12 mouse cellular contexts compared by ENCODE assay signal in genomic region chr12:116938158-116938854, GRCm38 (mm10).
A peak's percentile ranks its signal among the peaks of the same experiment; 100 is the strongest.
DNase-seq lines count a peak whose midpoint lies in the region; ATAC-seq and TF ChIP-seq lines count a peak whose summit lies in the region.
"Had no signal": no experiment of that assay in that cellular context is flagged by ENCODE, and none has a peak within 500 bp of the region (broad histone marks: within the 10 kb centered on the region; RNA-seq: fewer than 3 reads in every experiment).

No protein-coding gene starts in this region.

- H3K4me2 ChIP-seq in limb, embryonic 11.5 days (ENCODE audit: low read depth, severe bottlenecking): no peak overlapping the region
- H3K4me2 ChIP-seq in lung, embryonic 14.5 days: no peak overlapping the region
- H3K4me2 ChIP-seq in intestine, postnatal 0 days (replicated peaks; ENCODE audit: low read depth): no peak overlapping the region
- H3K4me2 ChIP-seq: heart, embryonic 13.5 days; liver, embryonic 15.5 days had no signal

- no peak overlapping the region for H3K27ac ChIP-seq in limb, embryonic 11.5 days (replicated peaks; ENCODE audit: low read depth, low read length)
- H3K27ac ChIP-seq in limb, embryonic 10.5 days: no peak overlapping the region
- H3K27ac ChIP-seq in lung, embryonic 14.5 days (ENCODE audit: low read depth): no peak overlapping the region
- H3K27ac ChIP-seq in intestine, postnatal 0 days (ENCODE audit: low read depth, low read length): no peak overlapping the region
- H3K27ac ChIP-seq: heart, embryonic 13.5 days; liver, embryonic 15.5 days had no signal

- H3K4me3 ChIP-seq in limb, embryonic 11.5 days (ENCODE audit: low read depth, low read length): no peak overlapping the region
- no peak overlapping the region for H3K4me3 ChIP-seq in limb, embryonic 10.5 days
- H3K4me3 ChIP-seq in lung, embryonic 14.5 days (ENCODE audit: low read depth, low read length): no peak overlapping the region
- no peak overlapping the region for H3K4me3 ChIP-seq in intestine, postnatal 0 days (ENCODE audit: low read depth, low read length)
- H3K4me3 ChIP-seq: heart, embryonic 13.5 days; liver, embryonic 15.5 days had no signal

- H3K9ac ChIP-seq in limb, embryonic 11.5 days (ENCODE audit: low read length): no peak overlapping the region
- H3K9ac ChIP-seq in lung, embryonic 14.5 days: no peak overlapping the region
- H3K9ac ChIP-seq in intestine, postnatal 0 days (ENCODE audit: low read depth, low read length): no peak overlapping the region
- H3K9ac ChIP-seq: heart, embryonic 13.5 days; liver, embryonic 15.5 days had no signal

- 0 out of 2 replicates have a peak, but pooled peaks have one; percentile 31 for ATAC-seq in limb, embryonic 11.5 days (ENCODE audit: insufficient number of reproducible peaks, low FRiP score, low TSS enrichment, low read depth)
- peak; percentile 63; the same call in 1 of the 2 replicates for ATAC-seq in lung, embryonic 14.5 days (ENCODE audit: insufficient read depth)
- ATAC-seq in intestine, postnatal 0 days: no peak

- no peak for TF ChIP-seq CTCF in lung, embryonic 14.5 days (IDR thresholded peaks at IDR 0.05; ENCODE audit: low read depth)
- no peak for TF ChIP-seq CTCF in intestine, postnatal 0 days (IDR thresholded peaks at IDR 0.05; ENCODE audit: low read depth)

- 40% methylated on average over 3 of the region's 3 CpGs for WGBS in limb, embryonic 11.5 days
- 45% methylated on average over 3 of the region's 3 CpGs for WGBS in limb, embryonic 10.5 days
- WGBS in lung, embryonic 14.5 days: 37% methylated on average over 3 of the region's 3 CpGs
- WGBS in intestine, postnatal 0 days: 42% methylated on average over 3 of the region's 3 CpGs

- DNase-seq in limb, embryonic 11.5 days (ENCODE audit: low spot score): no peak
- no peak for DNase-seq in limb, embryonic 10.5 days (ENCODE audit: low spot score)
- peak; percentile 17 for DNase-seq in forelimb bud, embryonic 11.5 days (ENCODE audit: low read depth, low spot score)
- DNase-seq in lung, embryonic 14.5 days: peak; percentile 28
- DNase-seq in right cerebral cortex, postnatal 10 days (ENCODE audit: low spot score in 2 of 2): peak; percentile 78 to 83
- no peak for DNase-seq in cerebellum, adult 11 months
- DNase-seq in thymus, postnatal 36 days: no peak
- DNase-seq: adrenal gland, postnatal 25 days; kidney, postnatal 10 days had no signal

- no peaks in the 10 kb centered on the region for H3K4me1 ChIP-seq in limb, embryonic 11.5 days (ENCODE audit: control insufficient read depth, insufficient read depth, low read length)
- peaks cover 10% of the 10 kb centered on the region; the same call in 1 of the 2 replicates for H3K4me1 ChIP-seq in limb, embryonic 10.5 days
- no peaks in the 10 kb centered on the region for H3K4me1 ChIP-seq in lung, embryonic 14.5 days (ENCODE audit: insufficient read depth)
- H3K4me1 ChIP-seq in intestine, postnatal 0 days (replicated peaks; ENCODE audit: control insufficient read depth, insufficient read depth, low read length): no peaks in the 10 kb centered on the region
- H3K4me1 ChIP-seq: heart, embryonic 13.5 days; liver, embryonic 15.5 days had no signal

- no peaks in the 10 kb centered on the region for H3K36me3 ChIP-seq in limb, embryonic 11.5 days (ENCODE audit: control insufficient read depth, insufficient read depth, low read length)
- no peaks in the 10 kb centered on the region for H3K36me3 ChIP-seq in limb, embryonic 10.5 days
- H3K36me3 ChIP-seq in lung, embryonic 14.5 days (ENCODE audit: insufficient read depth): no peaks in the 10 kb centered on the region
- no peaks in the 10 kb centered on the region for H3K36me3 ChIP-seq in intestine, postnatal 0 days (ENCODE audit: control insufficient read depth, insufficient read depth)
- H3K36me3 ChIP-seq: heart, embryonic 13.5 days; liver, embryonic 15.5 days had no signal

- H3K27me3 ChIP-seq in limb, embryonic 11.5 days (ENCODE audit: control insufficient read depth, insufficient read depth, low read length): no peaks in the 10 kb centered on the region
- H3K27me3 ChIP-seq in limb, embryonic 10.5 days (ENCODE audit: low read depth, poor library complexity, severe bottlenecking): no peaks in the 10 kb centered on the region
- H3K27me3 ChIP-seq in lung, embryonic 14.5 days (ENCODE audit: insufficient read depth, low read length): no peaks in the 10 kb centered on the region
- H3K27me3 ChIP-seq in intestine, postnatal 0 days (replicated peaks; ENCODE audit: control insufficient read depth, insufficient read depth, low read length): no peaks in the 10 kb centered on the region
- H3K27me3 ChIP-seq: heart, embryonic 13.5 days; liver, embryonic 15.5 days had no signal

- no peaks in the 10 kb centered on the region for H3K9me3 ChIP-seq in limb, embryonic 11.5 days (ENCODE audit: control insufficient read depth, low read length)
- H3K9me3 ChIP-seq in limb, embryonic 10.5 days (replicated peaks): no peaks in the 10 kb centered on the region
- H3K9me3 ChIP-seq in lung, embryonic 14.5 days (ENCODE audit: low read depth, low read length): no peaks in the 10 kb centered on the region
- H3K9me3 ChIP-seq in intestine, postnatal 0 days (ENCODE audit: control insufficient read depth): no peaks in the 10 kb centered on the region
- H3K9me3 ChIP-seq: heart, embryonic 13.5 days; liver, embryonic 15.5 days had no signal

Comparison
In these comparisons a context has a peak if more than half of its experiments do, and no peak if none do; other contexts are left out.
1. DNase-seq: peak in forelimb bud, embryonic 11.5 days (single experiment), lung, embryonic 14.5 days (single experiment) and right cerebral cortex, postnatal 10 days (2 of 2); none in limb, embryonic 11.5 days (single experiment), limb, embryonic 10.5 days (single experiment), cerebellum, adult 11 months (single experiment) and thymus, postnatal 36 days (0 of 2).